Mouse (Mus musculus) forebrain, embryonic 12.5 days (tissue): ENCODE data around the gene Mrpl17. TPM values are rescaled to one million over a fixed set of nuclear protein-coding genes. Genes with fewer than 3 reads are reported as not detected.
"Not testable (repeated sequence)": the region's sequence is repeated elsewhere in the genome, so short reads cannot be mapped to it uniquely, and the experiment has no call there.

Experiments used
- ATAC-seq: fragments of 200-750 bp; cut with Nextera tagmentation; 2 replicates; pipeline ENCODE4 v1.8.0; 2017; ENCODE audit warnings: moderate TSS enrichment; ENCODE audit not compliant: low FRiP score
- H3K27ac ChIP-seq: fragments of 300-500 bp; sonication (generic); 2 replicates; pipeline ENCODE4 v1.5.1; 2016; ENCODE audit warnings: mild to moderate bottlenecking
- H3K27me3 ChIP-seq: fragments of 300-500 bp; sonication (generic); 2 replicates; pipeline ENCODE4 v1.6.1; 2016; ENCODE audit warnings: mild to moderate bottlenecking
- H3K36me3 ChIP-seq: fragments of 300-500 bp; sonication (generic); replicated peaks from 2 replicates; pipeline ENCODE4 v1.6.1; 2016; ENCODE audit warnings: mild to moderate bottlenecking
- H3K4me1 ChIP-seq: fragments of 300-500 bp; sonication (generic); 2 replicates; pipeline ENCODE4 v1.6.1; 2016
- H3K4me2 ChIP-seq: fragments of 300-500 bp; sonication (generic); 2 replicates; pipeline ENCODE4 v1.6.1; 2016; ENCODE audit warnings: mild to moderate bottlenecking, moderate library complexity
- H3K4me3 ChIP-seq: fragments of 300-500 bp; sonication (generic); replicated peaks from 2 replicates; pipeline ENCODE4 v1.5.1; 2016; ENCODE audit warnings: mild to moderate bottlenecking
- H3K9ac ChIP-seq: fragments of 300-500 bp; sonication (generic); 2 replicates; pipeline ENCODE4 v1.6.1; 2016; ENCODE audit warnings: mild to moderate bottlenecking
- H3K9me3 ChIP-seq: fragments of 300-500 bp; sonication (generic); 2 replicates; pipeline ENCODE4 v1.6.1; 2016
- WGBS: fragments of 180-500 bp; shearing (Covaris S2); methylation state at CpG from one replicate; pipeline ENCODE4 v1.1.7; 2016; 5-methylcytosine and 5-hydroxymethylcytosine counted together
- polyA plus RNA-seq: library from polyadenylated mRNA; unstranded; fragments of >200 nt; fragmentation: Nextera tagmentation; extraction: Ambion mirVana; gene quantifications from 2 replicates; pipeline ENCODE4 v1.2.1, GENCODE M21; 2016

Gene Mrpl17
- polyA plus RNA-seq, result 231 and 236 TPM in 2 replicates

- WGBS, result under 1% methylated on average over 52 of the region's 52 CpGs
- H3K4me3 ChIP-seq, result peak within 1 kb of the TSS; percentile 74
- peaks cover 26% of the 10 kb centered on the region for H3K36me3 ChIP-seq
- H3K4me1 ChIP-seq, result peaks cover 13% of the 10 kb centered on the region
- no peaks in the 10 kb centered on the region for H3K27me3 ChIP-seq
- H3K4me2 ChIP-seq, result peak within 1 kb of the TSS; percentile 73
- peak; percentile 97 for ATAC-seq
- H3K9me3 ChIP-seq, result no peaks in the 10 kb centered on the region
- H3K9ac ChIP-seq, result peak within 1 kb of the TSS; percentile 93
- H3K27ac ChIP-seq, result peak within 1 kb of the TSS; percentile 87
These were observed at the start of gene Mrpl17 for GRCm38 (mm10) chr7:105810877-105811489. TSS of gene Mrpl17 (minus strand) at chr7:105811099.

DNA sequence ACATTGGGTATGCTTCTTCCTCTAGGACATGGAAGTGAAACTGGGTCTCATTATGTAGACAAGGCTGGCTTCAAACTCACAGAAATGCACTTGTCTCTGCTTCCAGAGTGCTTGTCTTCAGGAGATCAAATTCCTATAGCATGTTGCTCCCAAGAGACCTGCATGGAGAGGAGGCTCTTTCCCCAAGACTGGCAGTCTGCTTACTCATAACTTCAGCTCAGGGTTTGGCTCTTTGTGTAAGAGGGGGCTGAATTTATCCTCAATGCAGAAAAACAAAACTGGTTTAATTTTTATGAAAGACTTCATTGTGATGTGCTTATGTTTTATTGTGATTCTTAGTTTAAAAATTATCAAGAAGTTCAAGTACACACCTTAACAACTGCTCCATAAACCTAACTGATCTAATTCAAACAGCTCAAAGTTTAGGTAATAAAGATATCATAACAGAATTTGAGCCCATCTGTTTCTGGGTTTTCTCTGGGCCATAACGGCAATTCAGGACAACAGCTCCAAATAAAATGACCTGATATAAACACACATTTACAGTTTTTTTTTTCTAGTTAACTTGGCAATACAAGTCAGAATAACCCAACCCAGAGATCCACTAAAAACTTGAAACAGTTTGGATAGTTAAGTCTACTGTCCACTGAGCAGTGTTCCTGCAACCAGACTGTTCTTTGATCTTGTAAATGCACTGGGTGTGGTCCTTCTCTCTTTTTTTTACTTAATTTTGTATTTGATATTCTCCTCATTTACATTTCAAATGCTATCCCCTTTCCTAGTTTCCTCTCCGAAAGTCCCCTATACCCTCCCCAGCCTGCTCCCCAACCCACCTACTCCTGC lies 45.0 kb upstream of the Mrpl17 start:
- WGBS, result no CpG with 5 or more reads among the region's 2 CpGs
- not testable (repeated sequence) for H3K4me1 ChIP-seq, H3K27me3 ChIP-seq, ATAC-seq, H3K9ac ChIP-seq, H3K4me2 ChIP-seq, H3K27ac ChIP-seq, H3K4me3 ChIP-seq, H3K9me3 ChIP-seq, H3K36me3 ChIP-seq

DNA sequence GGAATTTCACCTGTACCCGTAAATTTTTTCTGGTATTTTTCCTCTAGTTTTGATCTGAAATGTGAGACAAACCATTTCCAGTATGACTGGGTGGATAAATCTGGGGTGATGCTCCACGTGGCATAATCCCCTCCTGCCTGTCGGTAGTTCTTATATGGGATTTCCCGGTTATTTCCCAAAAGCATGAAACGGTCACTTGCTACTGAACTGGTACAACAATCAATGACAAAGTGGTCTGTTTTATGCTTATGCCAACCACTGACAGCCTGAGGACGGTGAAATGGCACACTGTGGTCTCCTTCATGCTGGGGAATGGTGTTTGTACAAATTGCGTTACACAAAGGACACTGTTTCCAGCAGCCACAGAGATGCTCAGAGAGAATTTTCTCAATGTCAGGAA lies 13.4 kb upstream of the Mrpl17 start:
- Histone ChIP-seq H3K27me3 (no peaks in the 10 kb centered on the region), H3K4me2 (no peak overlapping the region), H3K4me3 (no peak overlapping the region), H3K36me3 (no peaks in the 10 kb centered on the region), H3K9me3 (no peaks in the 10 kb centered on the region), H3K4me1 (no peaks in the 10 kb centered on the region), H3K27ac (no peak overlapping the region), H3K9ac (no peak overlapping the region)
- 86% methylated on average over 7 of the region's 7 CpGs for WGBS
- ATAC-seq, result no peak

GRCm38 (mm10) chr7:105818483-105818882 lies 7.6 kb upstream of the Mrpl17 start:
- Histone ChIP-seq H3K27me3 (no peaks in the 10 kb centered on the region), H3K4me1 (no peaks in the 10 kb centered on the region), H3K36me3 (no peaks in the 10 kb centered on the region), H3K9me3 (no peaks in the 10 kb centered on the region), H3K4me2 (no peak overlapping the region), H3K9ac (no peak overlapping the region), H3K27ac (no peak overlapping the region), H3K4me3 (no peak overlapping the region)
- no peak for ATAC-seq
- WGBS, result 2% methylated on average over 1 of the region's 1 CpGs

DNA sequence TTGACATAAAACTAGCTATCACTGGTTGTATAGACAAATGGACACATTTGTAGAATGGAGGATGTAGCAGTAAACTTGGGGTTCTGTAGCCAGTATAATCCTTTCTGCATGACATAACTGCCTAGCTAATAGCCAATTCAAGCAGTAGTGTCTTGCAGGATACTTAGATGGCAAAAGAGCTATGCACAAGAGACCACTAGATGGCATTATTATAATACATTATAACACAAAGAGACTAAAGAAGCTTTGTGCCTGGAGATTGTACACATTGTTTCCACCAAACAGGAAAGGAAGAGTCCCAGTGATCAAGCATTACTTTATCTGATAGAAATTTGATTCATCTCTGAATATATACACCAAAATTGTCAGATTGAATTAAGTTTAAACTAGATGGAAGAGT lies 5.8 kb upstream of the Mrpl17 start:
- Histone ChIP-seq H3K4me2 (no peak overlapping the region), H3K9me3 (no peaks in the 10 kb centered on the region), H3K4me1 (no peaks in the 10 kb centered on the region), H3K9ac (no peak overlapping the region), H3K27me3 (no peaks in the 10 kb centered on the region), H3K4me3 (no peak overlapping the region), H3K36me3 (no peaks in the 10 kb centered on the region), H3K27ac (no peak overlapping the region)
- no peak for ATAC-seq

GRCm38 (mm10) chr7:105813326-105813725 lies 2.4 kb upstream of the Mrpl17 start:
- WGBS, result 81% methylated on average over 3 of the region's 3 CpGs
- no peaks in the 10 kb centered on the region for H3K9me3 ChIP-seq
- H3K27me3 ChIP-seq, result no peaks in the 10 kb centered on the region
- H3K9ac ChIP-seq, result no peak overlapping the region
- H3K4me1 ChIP-seq, result peaks cover 13% of the 10 kb centered on the region
- H3K4me2 ChIP-seq, result no peak overlapping the region
- peaks cover 15% of the 10 kb centered on the region for H3K36me3 ChIP-seq
- no peak overlapping the region for H3K27ac ChIP-seq
- H3K4me3 ChIP-seq, result no peak overlapping the region
- no peak for ATAC-seq

GRCm38 (mm10) chr7:105812566-105812965 lies 1.7 kb upstream of the Mrpl17 start:
- no peaks in the 10 kb centered on the region for H3K9me3 ChIP-seq
- peaks cover 13% of the 10 kb centered on the region for H3K4me1 ChIP-seq
- no peaks in the 10 kb centered on the region for H3K27me3 ChIP-seq
- WGBS, result 91% methylated on average over 3 of the region's 3 CpGs
- no peak overlapping the region for H3K9ac ChIP-seq
- ATAC-seq, result no peak
- no peak overlapping the region for H3K4me3 ChIP-seq
- H3K27ac ChIP-seq, result no peak overlapping the region
- peaks cover 22% of the 10 kb centered on the region for H3K36me3 ChIP-seq
- no peak overlapping the region for H3K4me2 ChIP-seq

DNA sequence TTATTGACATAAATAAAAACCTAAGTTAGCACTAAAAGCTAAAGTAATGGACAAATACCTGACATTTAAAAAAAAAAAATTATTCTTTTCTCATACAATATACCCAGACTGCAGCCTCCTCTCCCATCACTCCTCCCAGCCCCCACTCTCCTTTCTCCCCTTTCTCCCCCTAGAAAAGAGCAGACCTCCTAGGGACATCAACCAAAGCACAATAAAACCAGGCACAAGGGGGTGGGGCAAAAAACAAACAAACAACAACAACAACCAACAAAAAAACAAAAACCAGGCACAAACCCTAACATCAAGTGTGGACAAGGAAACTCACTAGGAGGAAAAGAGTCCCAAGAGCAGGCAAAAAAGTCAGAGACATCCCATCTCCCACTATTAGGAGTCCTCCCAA lies 617 bp upstream of the Mrpl17 start:
- no peak overlapping the region for H3K4me3 ChIP-seq
- H3K36me3 ChIP-seq, result peaks cover 26% of the 10 kb centered on the region
- H3K4me2 ChIP-seq, result 0 out of 2 replicates have a peak overlapping the region, but pooled peaks have one; percentile 13
- peak; percentile 25; the same call in 1 of the 2 replicates for ATAC-seq
- H3K27ac ChIP-seq, result no peak overlapping the region
- no peaks in the 10 kb centered on the region for H3K27me3 ChIP-seq
- H3K4me1 ChIP-seq, result peaks cover 13% of the 10 kb centered on the region
- no peaks in the 10 kb centered on the region for H3K9me3 ChIP-seq
- no peak overlapping the region for H3K9ac ChIP-seq

DNA sequence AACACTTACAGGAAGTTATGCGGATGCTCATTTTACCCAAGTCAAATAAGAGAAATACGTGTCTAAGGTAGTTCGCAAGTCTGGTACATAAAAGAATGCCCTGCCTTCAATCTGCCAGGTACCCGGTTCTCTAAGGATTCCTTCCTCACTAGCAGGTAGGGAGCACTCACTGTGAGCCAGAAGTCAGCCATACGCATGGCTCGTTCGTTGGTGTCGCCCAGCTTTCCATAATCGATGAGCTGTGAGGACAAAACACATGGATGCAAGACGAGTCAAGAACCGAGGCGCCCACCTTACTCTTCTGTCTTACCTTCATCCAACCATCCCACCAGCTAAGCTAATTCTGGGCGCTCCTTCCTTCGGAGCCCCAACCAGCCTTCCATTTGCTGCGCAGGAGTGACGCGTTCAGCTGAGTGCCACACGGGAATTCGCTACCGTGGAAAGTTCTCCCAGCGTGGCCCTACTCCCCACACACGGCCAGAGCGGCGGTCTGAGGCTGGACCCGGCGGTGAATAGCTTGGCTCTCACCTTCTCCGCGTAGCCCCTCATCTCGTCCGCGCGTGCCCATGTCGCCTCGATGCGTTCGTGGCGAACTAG lies 521 bp downstream of the Mrpl17 start:
- Histone ChIP-seq H3K27me3 (no peaks in the 10 kb centered on the region), H3K4me2 (peak overlapping the region; percentile 73), H3K36me3 (peaks cover 26% of the 10 kb centered on the region), H3K4me1 (peaks cover 13% of the 10 kb centered on the region), H3K9ac (peak overlapping the region; percentile 93), H3K9me3 (no peaks in the 10 kb centered on the region), H3K4me3 (peak overlapping the region; percentile 74), H3K27ac (peak overlapping the region; percentile 87)
- ATAC-seq, result no peak; the same call in 1 of the 2 replicates
- 6% methylated on average over 37 of the region's 37 CpGs for WGBS

DNA sequence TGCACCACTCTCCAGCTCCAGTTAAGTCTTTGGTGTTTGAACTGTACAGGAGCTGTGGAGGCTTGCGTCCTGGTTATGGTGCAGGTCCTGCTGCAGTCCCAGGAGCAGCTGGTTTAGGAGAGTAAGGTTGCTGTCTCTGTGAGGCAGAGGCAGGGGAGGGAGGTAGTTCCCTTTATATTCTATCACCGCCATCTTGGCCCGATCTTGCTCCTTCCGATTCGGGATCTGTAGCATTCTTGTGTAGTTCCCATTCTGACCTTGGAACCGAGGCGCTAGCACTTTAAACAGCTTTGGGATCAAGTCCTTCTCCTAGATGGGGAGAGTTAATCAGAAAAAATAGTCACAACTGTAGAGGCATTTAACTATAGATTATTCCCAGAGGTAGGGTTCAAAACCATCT lies 1.1 kb downstream of the Mrpl17 start:
- peak overlapping the region; percentile 93 for H3K9ac ChIP-seq
- H3K4me1 ChIP-seq, result peaks cover 13% of the 10 kb centered on the region
- H3K4me3 ChIP-seq, result peak overlapping the region; percentile 74
- H3K4me2 ChIP-seq, result peak overlapping the region; percentile 73
- WGBS, result 79% methylated on average over 7 of the region's 7 CpGs
- peaks cover 26% of the 10 kb centered on the region for H3K36me3 ChIP-seq
- no peaks in the 10 kb centered on the region for H3K9me3 ChIP-seq
- H3K27me3 ChIP-seq, result no peaks in the 10 kb centered on the region
- H3K27ac ChIP-seq, result no peak overlapping the region
- ATAC-seq, result no peak

DNA sequence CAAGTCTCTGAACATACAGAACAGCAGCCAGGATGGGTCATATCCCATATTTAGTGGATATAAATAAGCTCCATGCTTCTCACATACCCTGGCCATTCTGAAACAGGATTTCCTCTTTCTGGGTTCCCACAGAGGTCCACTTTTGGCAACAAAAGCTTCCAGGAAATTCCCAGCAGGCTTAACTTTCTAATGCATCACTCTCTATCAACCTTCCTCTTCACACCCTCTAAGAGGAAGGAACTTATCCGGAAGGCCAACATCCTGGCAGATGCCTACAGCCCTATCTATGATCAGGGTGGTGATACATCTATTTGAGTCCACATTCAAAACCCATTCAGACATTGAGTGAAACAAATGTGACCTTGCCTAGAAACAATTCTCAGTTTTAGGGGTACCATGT lies 2.5 kb downstream of the Mrpl17 start:
- ATAC-seq, result no peak
- H3K9me3 ChIP-seq, result no peaks in the 10 kb centered on the region
- 95% methylated on average over 1 of the region's 1 CpGs for WGBS

DNA sequence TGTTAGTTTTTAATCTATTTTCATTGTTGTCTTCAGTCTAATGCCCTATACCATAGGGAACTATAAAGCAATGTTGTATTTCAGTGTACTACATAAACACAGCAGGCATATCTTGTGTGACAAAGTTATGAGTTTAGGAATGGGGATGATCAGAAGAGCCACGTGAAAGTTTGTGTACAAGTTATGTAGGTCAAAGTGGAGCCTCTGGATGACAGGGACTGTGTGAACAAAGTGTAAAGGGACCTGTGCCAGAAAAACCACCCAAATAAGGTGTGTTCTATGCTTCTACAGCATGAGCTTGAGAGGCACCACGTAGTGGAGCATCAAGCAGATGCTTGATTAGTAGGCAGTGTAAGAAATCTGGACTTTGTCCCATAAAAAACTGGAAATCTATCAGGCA lies 4.2 kb downstream of the Mrpl17 start:
- no peak overlapping the region for H3K27ac ChIP-seq
- H3K4me2 ChIP-seq, result no peak overlapping the region
- no peak overlapping the region for H3K4me3 ChIP-seq
- H3K27me3 ChIP-seq, result no peaks in the 10 kb centered on the region
- no peak for ATAC-seq
- peaks cover 13% of the 10 kb centered on the region for H3K4me1 ChIP-seq
- peaks cover 26% of the 10 kb centered on the region for H3K36me3 ChIP-seq
- WGBS, result 68% methylated on average over 2 of the region's 2 CpGs
- no peak overlapping the region for H3K9ac ChIP-seq
- H3K9me3 ChIP-seq, result no peaks in the 10 kb centered on the region

More for the DNA sequence above, 2.5 kb downstream of the Mrpl17 start:
- no peak overlapping the region for H3K27ac ChIP-seq
- H3K4me1 ChIP-seq, result peaks cover 13% of the 10 kb centered on the region
- H3K4me3 ChIP-seq, result no peak overlapping the region
- no peak overlapping the region for H3K4me2 ChIP-seq
- H3K36me3 ChIP-seq, result peaks cover 26% of the 10 kb centered on the region
- no peak overlapping the region for H3K9ac ChIP-seq
- no peaks in the 10 kb centered on the region for H3K27me3 ChIP-seq
